Mouse (Mus musculus) midbrain, postnatal 0 days (tissue): Measurements from ENCODE around the gene Mindy4. TPM values are rescaled to one million over a fixed set of nuclear protein-coding genes. Genes with fewer than 3 reads are reported as not detected.

Experiments used
- ATAC-seq: fragments of 200-750 bp; cut with Nextera tagmentation; 2 replicates; pipeline ENCODE4 v1.8.0; 2017; ENCODE audit warnings: moderate number of reproducible peaks, mild to moderate bottlenecking, moderate TSS enrichment, moderate library complexity; ENCODE audit not compliant: low FRiP score
- DNase-seq: peaks from one replicate; pipeline ENCODE4 v3.0.0-alpha.2; 2015; ENCODE audit warnings: low spot score
- H3K27ac ChIP-seq: fragments of 300-500 bp; sonication (generic); 2 replicates; pipeline ENCODE4 v1.5.1; 2014; ENCODE audit warnings: low read depth, mild to moderate bottlenecking, low read length, mixed read lengths
- H3K27me3 ChIP-seq: fragments of 300-500 bp; sonication (generic); 2 replicates; pipeline ENCODE4 v1.6.1; 2014; ENCODE audit warnings: low read length, control low read depth, mixed read lengths; ENCODE audit not compliant: insufficient read depth
- H3K36me3 ChIP-seq: fragments of 300-500 bp; sonication (generic); 2 replicates; pipeline ENCODE4 v1.6.1; 2014; ENCODE audit warnings: low read length, control low read depth, mixed read lengths; ENCODE audit not compliant: insufficient read depth
- H3K4me1 ChIP-seq: fragments of 300-500 bp; sonication (generic); 2 replicates; pipeline ENCODE4 v1.6.1; 2014; ENCODE audit warnings: mild to moderate bottlenecking, control low read depth, antibody characterized with exemption, low read length, mixed read lengths; ENCODE audit not compliant: insufficient read depth
- H3K4me2 ChIP-seq: fragments of 300-500 bp; sonication (generic); 2 replicates; pipeline ENCODE4 v1.6.1; 2014; ENCODE audit warnings: low read depth, mild to moderate bottlenecking, low read length, mixed read lengths; ENCODE audit not compliant: poor library complexity, severe bottlenecking
- H3K4me3 ChIP-seq: fragments of 300-500 bp; sonication (generic); 2 replicates; pipeline ENCODE4 v1.5.1; 2014; ENCODE audit warnings: low read depth, mild to moderate bottlenecking, low read length, moderate library complexity
- H3K9ac ChIP-seq: fragments of 300-500 bp; sonication (generic); replicated peaks from 2 replicates; pipeline ENCODE4 v1.6.1; 2014; ENCODE audit warnings: mild to moderate bottlenecking, low read length, moderate library complexity, mixed read lengths; ENCODE audit not compliant: poor library complexity, severe bottlenecking
- H3K9me3 ChIP-seq: fragments of 300-500 bp; sonication (generic); 2 replicates; pipeline ENCODE4 v1.6.1; 2016; ENCODE audit warnings: low read length, control low read depth
- CTCF ChIP-seq: IDR thresholded peaks from 2 replicates; pipeline ENCODE4 v1.5.1; 2016; ENCODE audit warnings: antibody characterized with exemption, mild to moderate bottlenecking
- WGBS: fragments of 180-500 bp; shearing (Covaris S2); extraction: QIAGEN DNeasy Blood & Tissue Kit; methylation state at CpG from one replicate; pipeline ENCODE4 v1.1.7; 2014; 5-methylcytosine and 5-hydroxymethylcytosine counted together
- polyA plus RNA-seq: library from polyadenylated mRNA; unstranded; fragments of >200 nt; fragmentation: Nextera tagmentation; extraction: Ambion mirVana; gene quantifications from 2 replicates; pipeline ENCODE4 v1.2.1, GENCODE M21; 2015
- total RNA-seq: library from RNA; depleted of rRNA; stranded (reverse); fragments of >200 nt; gene quantifications from 2 replicates; pipeline ENCODE4 v1.2.3, GENCODE M21; 2014

The Mindy4 gene
- total and polyA plus RNA-seq, 2 experiments from 2014 or later = 8.8 to 10.0 TPM

- ATAC-seq = peak; percentile 18; the same call in 1 of the 2 replicates
- no peak overlapping the region for H3K27ac ChIP-seq
- DNase-seq = no peak
- 91% methylated on average over 4 of the region's 4 CpGs for WGBS
- no peak overlapping the region for H3K4me3 ChIP-seq
- no peaks in the 10 kb centered on the region for H3K9me3 ChIP-seq
- no peak overlapping the region for H3K4me2 ChIP-seq
- no peaks in the 10 kb centered on the region for H3K27me3 ChIP-seq
- H3K4me1 ChIP-seq = no peaks in the 10 kb centered on the region
- no peak overlapping the region for H3K9ac ChIP-seq
- H3K36me3 ChIP-seq = no peaks in the 10 kb centered on the region
- TF ChIP-seq CTCF = no peak
Observed at GRCm38 (mm10) chr6:55320894-55321293, 117.7 kb downstream of the Mindy4 start.

- Histone ChIP-seq H3K27me3 (no peaks in the 10 kb centered on the region), H3K9me3 (no peaks in the 10 kb centered on the region), H3K4me2 (no peak overlapping the region), H3K9ac (no peak overlapping the region), H3K36me3 (no peaks in the 10 kb centered on the region), H3K4me1 (no peaks in the 10 kb centered on the region), H3K4me3 (no peak overlapping the region), H3K27ac (no peak overlapping the region)
- no peak for TF ChIP-seq CTCF
- 80% methylated on average over 6 of the region's 6 CpGs for WGBS
- no peak for ATAC-seq
- no peak for DNase-seq
Observed at GRCm38 (mm10) chr6:55321518-55321917, 118.3 kb downstream of the Mindy4 start.

GRCm38 (mm10) chr6:55322980-55323379, 119.8 kb downstream of the Mindy4 start:
- no peaks in the 10 kb centered on the region for H3K9me3 ChIP-seq
- WGBS = 87% methylated on average over 2 of the region's 2 CpGs
- no peaks in the 10 kb centered on the region for H3K4me1 ChIP-seq
- H3K27ac ChIP-seq = no peak overlapping the region
- no peak for DNase-seq
- H3K4me2 ChIP-seq = no peak overlapping the region
- H3K36me3 ChIP-seq = no peaks in the 10 kb centered on the region
- no peak for TF ChIP-seq CTCF
- no peak overlapping the region for H3K4me3 ChIP-seq
- no peak for ATAC-seq
- H3K27me3 ChIP-seq = no peaks in the 10 kb centered on the region
- H3K9ac ChIP-seq = no peak overlapping the region

- Histone ChIP-seq H3K36me3 (no peaks in the 10 kb centered on the region), H3K4me2 (no peak overlapping the region), H3K27ac (no peak overlapping the region), H3K27me3 (no peaks in the 10 kb centered on the region), H3K4me3 (no peak overlapping the region), H3K9me3 (no peaks in the 10 kb centered on the region), H3K4me1 (no peaks in the 10 kb centered on the region), H3K9ac (no peak overlapping the region)
- 89% methylated on average over 17 of the region's 17 CpGs for WGBS
- DNase-seq = no peak
- TF ChIP-seq CTCF = no peak
- no peak for ATAC-seq
Observed at GRCm38 (mm10) chr6:55323908-55324634, 120.9 kb downstream of the Mindy4 start.

- no peaks in the 10 kb centered on the region for H3K4me1 ChIP-seq
- no peak overlapping the region for H3K4me3 ChIP-seq
- H3K36me3 ChIP-seq = no peaks in the 10 kb centered on the region
- ATAC-seq (no peak), DNase-seq (no peak)
- no peak overlapping the region for H3K9ac ChIP-seq
- no peaks in the 10 kb centered on the region for H3K27me3 ChIP-seq
- no peak overlapping the region for H3K4me2 ChIP-seq
- no peak overlapping the region for H3K27ac ChIP-seq
- H3K9me3 ChIP-seq = no peaks in the 10 kb centered on the region
- 60% methylated on average over 1 of the region's 1 CpGs for WGBS
- TF ChIP-seq CTCF = 0 out of 2 replicates have a peak, but pooled peaks have one; percentile 23
Observed at GRCm38 (mm10) chr6:55324785-55325184, 121.6 kb downstream of the Mindy4 start.

GRCm38 (mm10) chr6:55326299-55326698, 123.1 kb downstream of the Mindy4 start:
- Histone ChIP-seq H3K27ac (no peak overlapping the region), H3K4me1 (peaks cover 2% of the 10 kb centered on the region; the same call in 1 of the 2 replicates), H3K9ac (no peak overlapping the region), H3K36me3 (no peaks in the 10 kb centered on the region), H3K27me3 (no peaks in the 10 kb centered on the region), H3K4me2 (no peak overlapping the region), H3K4me3 (no peak overlapping the region), H3K9me3 (no peaks in the 10 kb centered on the region)
- 83% methylated on average over 4 of the region's 4 CpGs for whole genome bisulfite sequencing
- DNase-seq (no peak), ATAC-seq (no peak)
- TF ChIP-seq CTCF = no peak
